17 mouse cellular contexts compared by ENCODE assay signal in the genomic region with DNA sequence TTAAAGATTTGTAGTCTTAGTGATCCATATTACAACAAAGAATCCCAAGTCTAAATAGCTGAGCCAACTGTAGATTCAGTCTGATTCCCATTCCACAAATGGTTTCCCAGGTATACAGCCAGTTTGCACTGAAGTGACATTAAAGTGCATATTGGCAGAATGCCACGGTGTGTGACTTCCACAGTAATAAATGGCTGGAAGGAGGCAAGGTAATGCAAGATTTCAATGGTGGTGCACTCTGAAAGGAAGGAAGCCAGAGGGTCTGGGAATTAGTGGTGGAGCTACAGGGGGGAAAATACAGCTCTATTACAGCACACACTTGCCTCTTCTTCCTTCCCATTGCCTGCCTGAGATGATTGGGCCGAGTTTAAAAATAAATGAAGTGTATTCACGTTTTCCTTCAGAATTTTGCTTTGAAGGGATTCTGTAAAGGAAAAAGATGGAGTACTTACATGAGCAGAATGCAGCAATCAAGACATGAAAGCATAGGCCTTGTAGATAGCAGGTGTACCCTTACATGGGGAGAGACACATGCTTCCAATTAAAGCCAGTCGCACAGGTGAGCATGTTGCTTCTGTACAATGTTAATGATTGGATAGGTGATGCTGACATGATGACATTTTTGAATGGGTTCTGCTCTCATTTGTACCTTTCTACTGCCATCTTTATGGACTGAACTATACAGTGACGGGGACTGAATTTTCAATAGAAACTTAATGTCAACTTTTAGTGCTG.
DNase-seq lines count a peak whose midpoint lies in the region; ATAC-seq and TF ChIP-seq lines count a peak whose summit lies in the region.
"Had no signal": no experiment of that assay in that cellular context is flagged by ENCODE, and none has a peak within 500 bp of the region (broad histone marks: within the 10 kb centered on the region; RNA-seq: fewer than 3 reads in every experiment).

No protein-coding gene starts in this region.

- no peaks in the 10 kb centered on the region for H3K9me3 ChIP-seq in forebrain, postnatal 0 days (ENCODE audit: low read length)
- no peaks in the 10 kb centered on the region for H3K9me3 ChIP-seq in forebrain, embryonic 11.5 days (ENCODE audit: control insufficient read depth, low read length)
- no peaks in the 10 kb centered on the region for H3K9me3 ChIP-seq in intestine, embryonic 15.5 days
- no peaks in the 10 kb centered on the region for H3K9me3 ChIP-seq in intestine, postnatal 0 days (ENCODE audit: control insufficient read depth)
- H3K9me3 ChIP-seq: heart, embryonic 12.5 days; megakaryocyte, embryonic 14.5 days had no signal

- WGBS in forebrain, postnatal 0 days, result 76% methylated on average over 5 of the region's 5 CpGs
- 83% methylated on average over 5 of the region's 5 CpGs for WGBS in forebrain, embryonic 11.5 days
- WGBS in intestine, embryonic 15.5 days, result 63% methylated on average over 5 of the region's 5 CpGs
- 57% methylated on average over 5 of the region's 5 CpGs for WGBS in intestine, postnatal 0 days

- H3K4me3 ChIP-seq in forebrain, postnatal 0 days (ENCODE audit: low read depth, low read length), result no peak overlapping the region
- no peak overlapping the region for H3K4me3 ChIP-seq in forebrain, embryonic 11.5 days (ENCODE audit: low read depth, low read length)
- no peak overlapping the region for H3K4me3 ChIP-seq in intestine, embryonic 15.5 days (replicated peaks)
- no peak overlapping the region for H3K4me3 ChIP-seq in intestine, postnatal 0 days (ENCODE audit: low read depth, low read length)
- H3K4me3 ChIP-seq: heart, embryonic 12.5 days; megakaryocyte, embryonic 14.5 days had no signal

- H3K27ac ChIP-seq in forebrain, postnatal 0 days (ENCODE audit: low read depth, low read length), result no peak overlapping the region
- H3K27ac ChIP-seq in forebrain, embryonic 11.5 days (ENCODE audit: low read depth, low read length), result no peak overlapping the region
- H3K27ac ChIP-seq in intestine, embryonic 15.5 days, result no peak overlapping the region
- H3K27ac ChIP-seq in intestine, postnatal 0 days (ENCODE audit: low read depth, low read length), result no peak overlapping the region

- no peaks in the 10 kb centered on the region for H3K4me1 ChIP-seq in forebrain, postnatal 0 days (ENCODE audit: insufficient read depth)
- H3K4me1 ChIP-seq in forebrain, embryonic 11.5 days (replicated peaks; ENCODE audit: control insufficient read depth, insufficient read depth, low read length), result no peaks in the 10 kb centered on the region
- no peaks in the 10 kb centered on the region for H3K4me1 ChIP-seq in intestine, embryonic 15.5 days (replicated peaks)
- H3K4me1 ChIP-seq in intestine, postnatal 0 days (replicated peaks; ENCODE audit: control insufficient read depth, insufficient read depth, low read length), result 0 out of 2 replicates have a peak, but pooled peaks cover 3% of the 10 kb centered on the region
- H3K4me1 ChIP-seq: megakaryocyte, embryonic 14.5 days had no signal

- H3K27me3 ChIP-seq in forebrain, postnatal 0 days (ENCODE audit: insufficient read depth, low read length), result no peaks in the 10 kb centered on the region
- H3K27me3 ChIP-seq in forebrain, embryonic 11.5 days (ENCODE audit: control insufficient read depth, insufficient read depth, low read length), result no peaks in the 10 kb centered on the region
- H3K27me3 ChIP-seq in intestine, embryonic 15.5 days (replicated peaks), result no peaks in the 10 kb centered on the region
- H3K27me3 ChIP-seq in intestine, postnatal 0 days (replicated peaks; ENCODE audit: control insufficient read depth, insufficient read depth, low read length), result no peaks in the 10 kb centered on the region
- H3K27me3 ChIP-seq: heart, embryonic 12.5 days; megakaryocyte, embryonic 14.5 days had no signal

- no peak overlapping the region for H3K4me2 ChIP-seq in forebrain, postnatal 0 days (ENCODE audit: low read depth)
- H3K4me2 ChIP-seq in forebrain, embryonic 11.5 days (ENCODE audit: low read depth, low read length, severe bottlenecking), result no peak overlapping the region
- no peak overlapping the region for H3K4me2 ChIP-seq in intestine, embryonic 15.5 days (replicated peaks)
- H3K4me2 ChIP-seq in intestine, postnatal 0 days (replicated peaks; ENCODE audit: low read depth), result no peak overlapping the region
- H3K4me2 ChIP-seq: heart, embryonic 12.5 days had no signal

- TF ChIP-seq CTCF in forebrain, postnatal 0 days (IDR thresholded peaks at IDR 0.05; ENCODE audit: low read depth), result no peak
- no peak for TF ChIP-seq CTCF in intestine, postnatal 0 days (IDR thresholded peaks at IDR 0.05; ENCODE audit: low read depth)

- no peaks in the 10 kb centered on the region for H3K36me3 ChIP-seq in forebrain, postnatal 0 days (ENCODE audit: insufficient read depth)
- no peaks in the 10 kb centered on the region for H3K36me3 ChIP-seq in forebrain, embryonic 11.5 days (ENCODE audit: control insufficient read depth, insufficient read depth, low read length)
- H3K36me3 ChIP-seq in intestine, embryonic 15.5 days, result no peaks in the 10 kb centered on the region
- H3K36me3 ChIP-seq in intestine, postnatal 0 days (ENCODE audit: control insufficient read depth, insufficient read depth), result no peaks in the 10 kb centered on the region
- H3K36me3 ChIP-seq: heart, embryonic 12.5 days had no signal

- peak; percentile 53; the same call in 1 of the 2 replicates for ATAC-seq in forebrain, postnatal 0 days
- ATAC-seq in forebrain, embryonic 11.5 days (replicated peaks; ENCODE audit: low FRiP score), result no peak
- ATAC-seq in intestine, embryonic 15.5 days, result peak; percentile 51; the same call in 1 of the 2 replicates
- ATAC-seq in intestine, postnatal 0 days, result no peak
- ATAC-seq: liver, postnatal 0 days had no signal

- DNase-seq in forebrain, postnatal 0 days, result no peak
- DNase-seq in forebrain, embryonic 11.5 days (ENCODE audit: low spot score), result no peak
- DNase-seq in lung, postnatal 36 days, result peak; percentile 28
- no peak for DNase-seq in lung, postnatal 14 days
- DNase-seq in frontal cortex, postnatal 36 days (ENCODE audit: low spot score in 2 of 2), result no peak
- DNase-seq: adrenal gland, adult 2 months; cerebellum, adult 11 months; cerebellum, postnatal 36 days; gastrocnemius, postnatal 10 days; kidney, adult 11 months; liver; liver, postnatal 0 days; thymus, postnatal 4 days had no signal

- H3K9ac ChIP-seq in forebrain, postnatal 0 days, result no peak overlapping the region
- no peak overlapping the region for H3K9ac ChIP-seq in forebrain, embryonic 11.5 days (ENCODE audit: low read length)
- H3K9ac ChIP-seq in intestine, embryonic 15.5 days, result no peak overlapping the region
- H3K9ac ChIP-seq in intestine, postnatal 0 days (ENCODE audit: low read depth, low read length), result no peak overlapping the region
- H3K9ac ChIP-seq: heart, embryonic 12.5 days; liver, postnatal 0 days had no signal

Comparison
In these comparisons a context has a peak if more than half of its experiments do, and no peak if none do; other contexts are left out.
1. ATAC-seq: peak in forebrain, postnatal 0 days (single experiment) and intestine, embryonic 15.5 days (single experiment); none in forebrain, embryonic 11.5 days (single experiment) and intestine, postnatal 0 days (single experiment).